Mouse (Mus musculus): Measurements from ENCODE around the gene Nob1. TPM values are rescaled to one million over a fixed set of nuclear protein-coding genes. Genes with fewer than 3 reads are reported as not detected.
A peak's percentile ranks its signal among the peaks of the same experiment; 100 is the strongest.

Gene Nob1
- polyA plus RNA-seq, 1 experiment from 2014 or later: 55.5 TPM

- 0 out of 2 replicates have a peak, but pooled peaks have one; percentile 23 for ATAC-seq (replicated peaks; ENCODE audit: extremely low read depth, insufficient read depth, low FRiP score)
- peaks cover 2% of the 10 kb centered on the region for H3K4me1 ChIP-seq (ENCODE audit: control insufficient read depth, insufficient read depth, low read length)
- no peaks in the 10 kb centered on the region for H3K27me3 ChIP-seq (ENCODE audit: control insufficient read depth, insufficient read depth, low read length)
- no peak overlapping the region for H3K4me2 ChIP-seq (ENCODE audit: low read depth, low read length)
- H3K4me3 ChIP-seq (ENCODE audit: low read length): no peak overlapping the region
- 54% methylated on average over 12 of the region's 12 CpGs for WGBS
- H3K36me3 ChIP-seq (ENCODE audit: control insufficient read depth, insufficient read depth): no peaks in the 10 kb centered on the region
- H3K9me3 ChIP-seq (replicated peaks; ENCODE audit: control insufficient read depth, low read length): no peaks in the 10 kb centered on the region
- no peak overlapping the region for H3K9ac ChIP-seq (ENCODE audit: low read length)
- no peak overlapping the region for H3K27ac ChIP-seq (ENCODE audit: low read length)
Observed at GRCm38 (mm10) chr8:107397665-107398064, 27.2 kb downstream of the Nob1 start.

GRCm38 (mm10) chr8:107396106-107396670 lies 28.7 kb downstream of the Nob1 start:
- no peaks in the 10 kb centered on the region for H3K36me3 ChIP-seq (ENCODE audit: control insufficient read depth, insufficient read depth)
- no peak overlapping the region for H3K9ac ChIP-seq (ENCODE audit: low read length)
- no peaks in the 10 kb centered on the region for H3K9me3 ChIP-seq (replicated peaks; ENCODE audit: control insufficient read depth, low read length)
- no peak overlapping the region for H3K27ac ChIP-seq (ENCODE audit: low read length)
- 85% methylated on average over 10 of the region's 10 CpGs for WGBS
- no peak for ATAC-seq (replicated peaks; ENCODE audit: extremely low read depth, insufficient read depth, low FRiP score)
- no peaks in the 10 kb centered on the region for H3K27me3 ChIP-seq (ENCODE audit: control insufficient read depth, insufficient read depth, low read length)
- no peaks in the 10 kb centered on the region for H3K4me1 ChIP-seq (ENCODE audit: control insufficient read depth, insufficient read depth, low read length)
- no peak overlapping the region for H3K4me3 ChIP-seq (ENCODE audit: low read length)
- no peak overlapping the region for H3K4me2 ChIP-seq (ENCODE audit: low read depth, low read length)

DNA sequence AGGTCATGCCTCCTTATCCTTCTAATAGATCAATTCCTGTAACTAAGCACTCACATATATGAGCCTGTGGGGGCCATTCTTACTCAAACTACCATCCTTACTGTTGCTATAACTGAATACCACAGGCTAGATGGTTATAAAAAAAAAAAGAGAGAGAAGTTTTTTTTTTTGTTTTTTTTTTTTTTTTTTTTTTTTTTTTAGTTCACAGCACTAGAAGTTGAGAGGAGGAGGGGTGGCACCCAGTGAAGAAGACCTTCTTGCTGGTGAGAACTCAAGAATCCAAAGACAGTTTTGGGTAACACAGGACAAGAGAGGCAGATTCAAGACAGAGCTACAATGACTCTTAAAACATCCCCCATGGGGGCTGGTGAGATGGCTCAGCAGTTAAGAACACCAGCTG lies 29.5 kb downstream of the Nob1 start:
- Histone ChIP-seq H3K27ac (ENCODE audit: low read length) (no peak overlapping the region), H3K36me3 (ENCODE audit: control insufficient read depth, insufficient read depth) (no peaks in the 10 kb centered on the region), H3K4me3 (ENCODE audit: low read length) (no peak overlapping the region), H3K9me3 (replicated peaks; ENCODE audit: control insufficient read depth, low read length) (no peaks in the 10 kb centered on the region), H3K9ac (ENCODE audit: low read length) (no peak overlapping the region), H3K27me3 (ENCODE audit: control insufficient read depth, insufficient read depth, low read length) (no peaks in the 10 kb centered on the region), H3K4me2 (ENCODE audit: low read depth, low read length) (no peak overlapping the region), H3K4me1 (ENCODE audit: control insufficient read depth, insufficient read depth, low read length) (no peaks in the 10 kb centered on the region)
- ATAC-seq (replicated peaks; ENCODE audit: extremely low read depth, insufficient read depth, low FRiP score): no peak

DNA sequence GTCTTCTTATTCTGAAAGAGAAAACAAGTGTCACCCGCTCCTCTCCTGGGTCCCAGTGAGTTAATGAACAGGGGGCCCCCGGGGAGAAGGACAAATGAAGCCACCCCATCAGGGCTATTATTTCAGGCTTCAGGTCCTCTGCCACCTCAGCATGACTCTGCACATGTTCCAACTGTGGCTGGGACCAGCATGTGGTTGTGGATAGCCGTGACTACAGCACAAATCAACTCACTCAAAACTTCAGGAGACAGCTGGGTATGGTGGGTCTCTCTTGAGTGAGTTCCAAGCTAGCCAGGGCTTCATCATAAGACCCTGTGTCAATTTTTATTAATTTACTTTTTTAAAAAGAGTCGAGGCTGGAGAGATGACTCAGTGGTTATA lies 33.7 kb downstream of the Nob1 start:
- H3K27me3 ChIP-seq (ENCODE audit: control insufficient read depth, insufficient read depth, low read length): no peaks in the 10 kb centered on the region
- 59% methylated on average over 4 of the region's 4 CpGs for WGBS
- no peak for ATAC-seq (replicated peaks; ENCODE audit: extremely low read depth, insufficient read depth, low FRiP score)
- no peak overlapping the region for H3K4me2 ChIP-seq (ENCODE audit: low read depth, low read length)
- H3K9me3 ChIP-seq (replicated peaks; ENCODE audit: control insufficient read depth, low read length): no peaks in the 10 kb centered on the region
- peaks cover 12% of the 10 kb centered on the region for H3K4me1 ChIP-seq (ENCODE audit: control insufficient read depth, insufficient read depth, low read length)
- H3K27ac ChIP-seq (ENCODE audit: low read length): no peak overlapping the region
- no peaks in the 10 kb centered on the region for H3K36me3 ChIP-seq (ENCODE audit: control insufficient read depth, insufficient read depth)
- no peak overlapping the region for H3K4me3 ChIP-seq (ENCODE audit: low read length)
- no peak overlapping the region for H3K9ac ChIP-seq (ENCODE audit: low read length)

GRCm38 (mm10) chr8:107390476-107391135 lies 34.2 kb downstream of the Nob1 start:
- peaks cover 17% of the 10 kb centered on the region for H3K4me1 ChIP-seq (ENCODE audit: control insufficient read depth, insufficient read depth, low read length)
- WGBS: 91% methylated on average over 16 of the region's 16 CpGs
- no peak for ATAC-seq (replicated peaks; ENCODE audit: extremely low read depth, insufficient read depth, low FRiP score)

DNA sequence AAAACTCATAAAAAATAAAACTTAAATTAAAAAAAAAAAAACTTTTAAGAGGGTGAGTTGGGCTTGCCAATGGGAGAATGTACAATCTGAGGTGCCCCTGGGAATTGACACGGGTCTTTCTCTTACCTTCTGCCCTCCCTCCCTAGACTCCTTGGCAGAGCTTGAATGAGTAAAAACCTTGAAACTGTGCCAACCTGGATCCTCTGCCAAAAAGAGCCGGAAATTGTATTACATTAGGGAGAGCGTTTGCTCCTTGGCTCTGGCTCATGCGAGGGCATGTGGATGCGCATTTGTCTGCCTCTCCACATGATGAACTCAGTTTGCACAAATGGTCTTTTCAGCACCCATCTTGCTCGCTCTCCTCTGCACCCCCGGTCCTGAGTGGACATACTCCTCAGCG lies 35.3 kb downstream of the Nob1 start:
- Histone ChIP-seq H3K9me3 (replicated peaks; ENCODE audit: control insufficient read depth, low read length) (no peaks in the 10 kb centered on the region), H3K4me2 (ENCODE audit: low read depth, low read length) (no peak overlapping the region), H3K4me1 (ENCODE audit: control insufficient read depth, insufficient read depth, low read length) (peaks cover 27% of the 10 kb centered on the region), H3K36me3 (ENCODE audit: control insufficient read depth, insufficient read depth) (no peaks in the 10 kb centered on the region), H3K9ac (ENCODE audit: low read length) (no peak overlapping the region), H3K27me3 (ENCODE audit: control insufficient read depth, insufficient read depth, low read length) (no peaks in the 10 kb centered on the region), H3K27ac (ENCODE audit: low read length) (no peak overlapping the region), H3K4me3 (ENCODE audit: low read length) (no peak overlapping the region)
- no peak for ATAC-seq (replicated peaks; ENCODE audit: extremely low read depth, insufficient read depth, low FRiP score)
- WGBS: 36% methylated on average over 8 of the region's 8 CpGs

More at GRCm38 (mm10) chr8:107390476-107391135, 34.2 kb downstream of the Nob1 start:
- H3K4me2 ChIP-seq (ENCODE audit: low read depth, low read length): no peak overlapping the region
- H3K4me3 ChIP-seq (ENCODE audit: low read length): no peak overlapping the region
- H3K27ac ChIP-seq (ENCODE audit: low read length): no peak overlapping the region
- no peaks in the 10 kb centered on the region for H3K36me3 ChIP-seq (ENCODE audit: control insufficient read depth, insufficient read depth)
- H3K9me3 ChIP-seq (replicated peaks; ENCODE audit: control insufficient read depth, low read length): no peaks in the 10 kb centered on the region
- no peaks in the 10 kb centered on the region for H3K27me3 ChIP-seq (ENCODE audit: control insufficient read depth, insufficient read depth, low read length)
- H3K9ac ChIP-seq (ENCODE audit: low read length): no peak overlapping the region

DNA sequence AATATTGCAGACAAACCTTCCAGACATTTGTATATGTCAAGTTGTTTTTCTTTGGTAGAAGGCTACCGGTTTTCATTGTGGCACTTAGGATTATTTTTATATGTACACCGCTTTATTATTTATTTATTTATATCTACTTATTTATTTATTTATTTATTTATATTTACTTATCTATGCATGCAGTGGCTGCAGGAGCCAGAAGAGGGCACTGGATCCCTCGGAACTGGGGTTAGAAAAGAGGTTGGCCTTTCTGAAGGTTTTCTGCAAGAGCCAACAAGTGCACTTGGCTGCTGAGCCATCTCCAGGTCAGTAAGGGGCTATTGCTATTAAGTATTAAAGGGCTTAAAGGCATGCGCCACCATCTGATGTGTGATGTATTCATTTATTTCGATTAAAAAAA lies 37.0 kb downstream of the Nob1 start:
- Histone ChIP-seq H3K4me1 (ENCODE audit: control insufficient read depth, insufficient read depth, low read length) (peaks cover 27% of the 10 kb centered on the region), H3K9ac (ENCODE audit: low read length) (no peak overlapping the region), H3K9me3 (replicated peaks; ENCODE audit: control insufficient read depth, low read length) (no peaks in the 10 kb centered on the region), H3K4me2 (ENCODE audit: low read depth, low read length) (no peak overlapping the region), H3K4me3 (ENCODE audit: low read length) (no peak overlapping the region), H3K27me3 (ENCODE audit: control insufficient read depth, insufficient read depth, low read length) (no peaks in the 10 kb centered on the region), H3K36me3 (ENCODE audit: control insufficient read depth, insufficient read depth) (no peaks in the 10 kb centered on the region), H3K27ac (ENCODE audit: low read length) (no peak overlapping the region)
- WGBS: 62% methylated on average over 5 of the region's 5 CpGs
- no peak for ATAC-seq (replicated peaks; ENCODE audit: extremely low read depth, insufficient read depth, low FRiP score)

DNA sequence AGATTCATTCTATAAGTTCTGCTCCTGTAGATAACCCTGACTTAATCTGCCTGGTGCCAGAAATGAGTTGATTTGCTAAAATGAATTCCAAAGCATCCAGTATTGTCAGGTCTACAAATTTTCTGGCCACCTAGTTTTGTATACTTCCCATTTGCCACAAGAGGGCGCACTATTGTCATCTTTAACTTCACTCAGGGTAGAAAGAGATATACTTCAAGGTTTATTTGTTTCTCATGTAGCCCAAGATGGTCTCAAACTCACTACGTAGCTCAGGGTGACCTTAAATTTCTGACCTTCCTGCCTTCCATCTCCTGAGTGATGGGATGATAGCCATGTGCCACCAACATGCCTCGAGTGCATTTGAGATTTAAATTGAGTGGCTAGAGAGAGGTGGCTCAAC lies 38.2 kb downstream of the Nob1 start:
- Histone ChIP-seq H3K27ac (ENCODE audit: low read length) (peak overlapping the region; percentile 78), H3K27me3 (ENCODE audit: control insufficient read depth, insufficient read depth, low read length) (no peaks in the 10 kb centered on the region), H3K9me3 (replicated peaks; ENCODE audit: control insufficient read depth, low read length) (no peaks in the 10 kb centered on the region), H3K36me3 (ENCODE audit: control insufficient read depth, insufficient read depth) (no peaks in the 10 kb centered on the region), H3K4me1 (ENCODE audit: control insufficient read depth, insufficient read depth, low read length) (peaks cover 27% of the 10 kb centered on the region), H3K9ac (ENCODE audit: low read length) (no peak overlapping the region), H3K4me2 (ENCODE audit: low read depth, low read length) (no peak overlapping the region), H3K4me3 (ENCODE audit: low read length) (no peak overlapping the region)
- 0 out of 2 replicates have a peak, but pooled peaks have one; percentile 18 for ATAC-seq (replicated peaks; ENCODE audit: extremely low read depth, insufficient read depth, low FRiP score)
- 29% methylated on average over 3 of the region's 3 CpGs for WGBS

GRCm38 (mm10) chr8:107386171-107386570 lies 38.7 kb downstream of the Nob1 start:
- Histone ChIP-seq H3K4me3 (ENCODE audit: low read length) (no peak overlapping the region), H3K9me3 (replicated peaks; ENCODE audit: control insufficient read depth, low read length) (no peaks in the 10 kb centered on the region), H3K36me3 (ENCODE audit: control insufficient read depth, insufficient read depth) (no peaks in the 10 kb centered on the region), H3K27me3 (ENCODE audit: control insufficient read depth, insufficient read depth, low read length) (no peaks in the 10 kb centered on the region), H3K4me2 (ENCODE audit: low read depth, low read length) (peak overlapping the region; percentile 42; the same call in 1 of the 2 replicates), H3K9ac (ENCODE audit: low read length) (no peak overlapping the region), H3K4me1 (ENCODE audit: control insufficient read depth, insufficient read depth, low read length) (peaks cover 27% of the 10 kb centered on the region), H3K27ac (ENCODE audit: low read length) (peak overlapping the region; percentile 78)
- 12% methylated on average over 5 of the region's 5 CpGs for WGBS
- ATAC-seq (replicated peaks; ENCODE audit: extremely low read depth, insufficient read depth, low FRiP score): peak; percentile 80

Data from heart, embryonic 16.5 days (tissue).